Mouse (Mus musculus): ENCODE results near the gene Pdss2. TPM values are rescaled to one million over a fixed set of nuclear protein-coding genes. Genes with fewer than 3 reads are reported as not detected.

Pdss2 gene
- polyA plus RNA-seq (2012; rRNA removed; ENCODE audit: low replicate concordance), result 9.2 and 10.8 TPM in 2 replicates

GRCm38 (mm10) chr10:43220910-43221625 is at the start of gene Pdss2:
Gene Pdss2 (plus strand): TSS chr10:43221486.

DNA sequence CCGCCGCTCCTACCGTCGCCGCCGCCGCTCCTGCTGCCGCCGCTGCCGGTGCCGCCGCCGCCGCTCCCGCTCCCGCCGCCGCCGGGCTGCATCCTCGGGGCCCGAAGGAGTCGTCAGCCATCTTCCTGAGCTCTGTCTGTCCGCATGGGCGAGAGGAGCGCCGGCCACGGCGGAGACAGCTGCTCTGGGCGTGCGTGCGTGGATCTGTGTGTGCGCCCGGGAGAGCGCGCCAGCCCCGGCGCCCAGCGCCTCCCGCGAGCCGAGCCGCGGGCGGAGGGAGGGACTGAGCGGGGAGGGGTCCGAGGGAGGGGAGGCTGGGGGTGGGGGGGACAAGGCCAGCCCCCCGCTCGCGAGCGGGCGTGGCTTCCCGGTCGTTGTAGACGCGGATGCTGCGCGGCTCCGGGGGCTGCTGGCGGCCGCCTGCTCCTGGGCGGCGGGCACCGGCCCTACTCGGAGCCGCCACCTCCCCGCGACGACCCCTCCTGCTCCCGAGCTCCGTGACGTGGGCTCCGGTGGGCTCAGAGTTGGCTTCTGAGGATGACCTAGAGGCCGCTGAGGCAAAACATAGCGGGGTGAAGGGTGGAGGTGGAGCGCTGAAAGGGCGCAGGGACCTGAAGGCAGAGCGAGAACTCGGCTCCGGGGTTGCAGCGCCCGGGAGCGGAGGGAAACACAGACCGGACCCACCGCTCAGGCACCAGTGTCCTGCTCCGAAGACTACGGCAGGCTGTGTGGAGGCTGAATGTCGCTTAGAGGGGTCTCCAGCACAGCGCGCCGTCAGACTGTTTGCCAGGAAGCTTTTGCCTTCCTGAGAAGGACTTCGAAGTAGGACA is 46.7 kb upstream of the Pdss2 start, which contains the start of the genes Sobp and 9030612E09Rik:
Gene Sobp (minus strand): TSS at position 205 of the 830 bp plus-strand sequence.
Gene 9030612E09Rik (plus strand): TSS at position 379 of the 830 bp plus-strand sequence.

GRCm38 (mm10) chr10:43478751-43479435 is 257.6 kb downstream of the Pdss2 start, which contains the start of gene Bend3:
Gene Bend3 (plus strand): TSS chr10:43478831.

Other genes starting within 250 kb of the Pdss2 start
- 0.50 and 2.6 TPM in 2 replicates for gene Sobp, start 47.0 kb upstream of the Pdss2 start, polyA plus RNA-seq (2012; rRNA removed; ENCODE audit: low replicate concordance)
- gene 9030612E09Rik, start 46.8 kb upstream of the Pdss2 start, polyA plus RNA-seq (2012; rRNA removed; ENCODE audit: low replicate concordance), result 0.17 and 0.86 TPM in 2 replicates

Data from subcutaneous adipose tissue, adult 2 months (tissue).